Mouse (Mus musculus) liver, embryonic 15.5 days (tissue): Measurements from ENCODE around the gene Nrxn2. TPM values are rescaled to one million over a fixed set of nuclear protein-coding genes. Genes with fewer than 3 reads are reported as not detected.

Source experiments
- ATAC-seq: fragments of 200-750 bp; cut with Nextera tagmentation; 2 replicates; pipeline ENCODE4 v1.8.0; 2017; ENCODE audit warnings: moderate number of reproducible peaks, mild to moderate bottlenecking, moderate library complexity; ENCODE audit not compliant: insufficient read depth
- H3K27ac ChIP-seq: fragments of 300-500 bp; sonication (generic); replicated peaks from 2 replicates; pipeline ENCODE4 v1.5.1; 2015; ENCODE audit warnings: mild to moderate bottlenecking, inconsistent platforms
- H3K27me3 ChIP-seq: fragments of 300-500 bp; sonication (generic); 2 replicates; pipeline ENCODE4 v1.6.1; 2015; ENCODE audit warnings: mild to moderate bottlenecking, inconsistent platforms
- H3K36me3 ChIP-seq: fragments of 300-500 bp; sonication (generic); replicated peaks from 2 replicates; pipeline ENCODE4 v1.6.1; 2015; ENCODE audit warnings: moderate library complexity, mild to moderate bottlenecking, inconsistent platforms
- H3K4me1 ChIP-seq: fragments of 300-500 bp; sonication (generic); replicated peaks from 2 replicates; pipeline ENCODE4 v1.6.1; 2015; ENCODE audit warnings: inconsistent platforms
- H3K4me2 ChIP-seq: fragments of 300-500 bp; sonication (generic); 2 replicates; pipeline ENCODE4 v1.6.1; 2015; ENCODE audit warnings: moderate library complexity, mild to moderate bottlenecking, inconsistent platforms
- H3K4me3 ChIP-seq: fragments of 300-500 bp; sonication (generic); replicated peaks from 2 replicates; pipeline ENCODE4 v1.5.1; 2015; ENCODE audit warnings: mild to moderate bottlenecking, inconsistent platforms
- H3K9ac ChIP-seq: fragments of 300-500 bp; sonication (generic); 2 replicates; pipeline ENCODE4 v1.6.1; 2015; ENCODE audit warnings: moderate library complexity, mild to moderate bottlenecking, inconsistent platforms
- H3K9me3 ChIP-seq: fragments of 300-500 bp; sonication (generic); replicated peaks from 2 replicates; pipeline ENCODE4 v1.6.1; 2016; ENCODE audit warnings: inconsistent platforms
- whole genome bisulfite sequencing: fragments of 180-500 bp; shearing (Covaris S2); methylation state at CpG from one replicate; pipeline ENCODE4 v1.1.7; 2015; ENCODE audit warnings: mixed read lengths; ENCODE audit not compliant: insufficient replicate concordance; 5-methylcytosine and 5-hydroxymethylcytosine counted together
- polyA plus RNA-seq: library from polyadenylated mRNA; unstranded; fragments of >200 nt; fragmentation: Nextera tagmentation; extraction: Ambion mirVana; gene quantifications from 2 replicates; pipeline ENCODE4 v1.2.1, GENCODE M21; 2015

Gene Nrxn2
- polyA plus RNA-seq, 1 experiment from 2014 or later, result 0.39 TPM

GRCm38 (mm10) chr19:6527839-6528531 lies 109.5 kb downstream of the Nrxn2 start:
- ATAC-seq, result no peak
- 72% methylated on average over 17 of the region's 17 CpGs for WGBS

GRCm38 (mm10) chr19:6529265-6529985 lies 110.9 kb downstream of the Nrxn2 start:
- Histone ChIP-seq H3K4me2 (no peak overlapping the region), H3K27ac (no peak overlapping the region), H3K36me3 (no peaks in the 10 kb centered on the region), H3K9ac (no peak overlapping the region), H3K4me3 (no peak overlapping the region), H3K27me3 (peaks cover 65% of the 10 kb centered on the region), H3K9me3 (no peaks in the 10 kb centered on the region), H3K4me1 (peaks cover 10% of the 10 kb centered on the region)
- WGBS, result 51% methylated on average over 14 of the region's 14 CpGs
- ATAC-seq, result no peak

More at GRCm38 (mm10) chr19:6527839-6528531, 109.5 kb downstream of the Nrxn2 start:
- Histone ChIP-seq H3K9ac (no peak overlapping the region), H3K4me2 (no peak overlapping the region), H3K4me3 (no peak overlapping the region), H3K4me1 (peaks cover 10% of the 10 kb centered on the region), H3K27me3 (peaks cover 50% of the 10 kb centered on the region), H3K27ac (no peak overlapping the region), H3K9me3 (no peaks in the 10 kb centered on the region), H3K36me3 (no peaks in the 10 kb centered on the region)

GRCm38 (mm10) chr19:6530359-6530758 lies 111.8 kb downstream of the Nrxn2 start:
- Histone ChIP-seq H3K27me3 (peaks cover 74% of the 10 kb centered on the region), H3K4me3 (no peak overlapping the region), H3K9me3 (no peaks in the 10 kb centered on the region), H3K4me2 (no peak overlapping the region), H3K36me3 (no peaks in the 10 kb centered on the region), H3K4me1 (peaks cover 10% of the 10 kb centered on the region), H3K27ac (no peak overlapping the region), H3K9ac (no peak overlapping the region)
- WGBS, result 26% methylated on average over 13 of the region's 13 CpGs
- no peak for ATAC-seq

GRCm38 (mm10) chr19:6531011-6531631 lies 112.6 kb downstream of the Nrxn2 start:
- WGBS, result 2% methylated on average over 56 of the region's 56 CpGs
- Histone ChIP-seq H3K4me2 (peak overlapping the region; percentile 55), H3K27ac (no peak overlapping the region), H3K4me3 (peak overlapping the region; percentile 31), H3K4me1 (peaks cover 10% of the 10 kb centered on the region), H3K9me3 (no peaks in the 10 kb centered on the region), H3K27me3 (peaks cover 76% of the 10 kb centered on the region), H3K9ac (no peak overlapping the region), H3K36me3 (no peaks in the 10 kb centered on the region)
- ATAC-seq, result no peak

- Histone ChIP-seq H3K9ac (no peak overlapping the region), H3K4me1 (peaks cover 10% of the 10 kb centered on the region), H3K4me2 (peak overlapping the region; percentile 55), H3K9me3 (no peaks in the 10 kb centered on the region), H3K27me3 (peaks cover 76% of the 10 kb centered on the region), H3K4me3 (peak overlapping the region; percentile 31), H3K36me3 (no peaks in the 10 kb centered on the region), H3K27ac (no peak overlapping the region)
- no peak for ATAC-seq
- 2% methylated on average over 36 of the region's 36 CpGs for WGBS
These were observed 113.4 kb downstream of the Nrxn2 start for GRCm38 (mm10) chr19:6531832-6532471.

- no peaks in the 10 kb centered on the region for H3K9me3 ChIP-seq
- H3K4me2 ChIP-seq, result no peak overlapping the region
- no peak for ATAC-seq
- H3K27me3 ChIP-seq, result peaks cover 76% of the 10 kb centered on the region
- no peak overlapping the region for H3K9ac ChIP-seq
- H3K36me3 ChIP-seq, result no peaks in the 10 kb centered on the region
- WGBS, result 22% methylated on average over 13 of the region's 13 CpGs
- no peak overlapping the region for H3K27ac ChIP-seq
- no peak overlapping the region for H3K4me3 ChIP-seq
- H3K4me1 ChIP-seq, result peaks cover 10% of the 10 kb centered on the region
These were observed 114.1 kb downstream of the Nrxn2 start for GRCm38 (mm10) chr19:6532656-6533055.

- no peak for ATAC-seq
- Histone ChIP-seq H3K9ac (no peak overlapping the region), H3K36me3 (no peaks in the 10 kb centered on the region), H3K9me3 (no peaks in the 10 kb centered on the region), H3K27ac (no peak overlapping the region), H3K27me3 (peaks cover 69% of the 10 kb centered on the region), H3K4me1 (peaks cover 10% of the 10 kb centered on the region), H3K4me2 (no peak overlapping the region), H3K4me3 (no peak overlapping the region)
- 56% methylated on average over 11 of the region's 11 CpGs for WGBS
These were observed 115.0 kb downstream of the Nrxn2 start for GRCm38 (mm10) chr19:6533290-6534117.

- no peak overlapping the region for H3K27ac ChIP-seq
- WGBS, result 55% methylated on average over 5 of the region's 5 CpGs
- H3K4me2 ChIP-seq, result no peak overlapping the region
These were observed 115.5 kb downstream of the Nrxn2 start for GRCm38 (mm10) chr19:6534118-6534415.

GRCm38 (mm10) chr19:6536201-6536600 lies 117.7 kb downstream of the Nrxn2 start:
- WGBS, result 40% methylated on average over 3 of the region's 3 CpGs
- no peak for ATAC-seq
- Histone ChIP-seq H3K9me3 (no peaks in the 10 kb centered on the region), H3K27ac (no peak overlapping the region), H3K4me1 (peaks cover 7% of the 10 kb centered on the region), H3K4me3 (no peak overlapping the region), H3K27me3 (peaks cover 44% of the 10 kb centered on the region), H3K9ac (no peak overlapping the region), H3K36me3 (no peaks in the 10 kb centered on the region), H3K4me2 (no peak overlapping the region)

More at GRCm38 (mm10) chr19:6534118-6534415, 115.5 kb downstream of the Nrxn2 start:
- Histone ChIP-seq H3K36me3 (no peaks in the 10 kb centered on the region), H3K4me1 (peaks cover 10% of the 10 kb centered on the region), H3K9ac (no peak overlapping the region), H3K4me3 (no peak overlapping the region), H3K9me3 (no peaks in the 10 kb centered on the region), H3K27me3 (peaks cover 64% of the 10 kb centered on the region)
- ATAC-seq, result no peak

- no peaks in the 10 kb centered on the region for H3K36me3 ChIP-seq
- no peaks in the 10 kb centered on the region for H3K9me3 ChIP-seq
- H3K4me1 ChIP-seq, result peaks cover 2% of the 10 kb centered on the region; the same call in 1 of the 2 replicates
- no peak for ATAC-seq
- WGBS, result 58% methylated on average over 6 of the region's 6 CpGs
- H3K4me2 ChIP-seq, result no peak overlapping the region
- H3K4me3 ChIP-seq, result no peak overlapping the region
- peaks cover 39% of the 10 kb centered on the region for H3K27me3 ChIP-seq
- H3K9ac ChIP-seq, result no peak overlapping the region
- no peak overlapping the region for H3K27ac ChIP-seq
These were observed 118.2 kb downstream of the Nrxn2 start for GRCm38 (mm10) chr19:6536696-6537095.
